Mouse (Mus musculus): ENCODE measurements at regions not wholly inside any gene's neighbourhood (a gene's known extent, or its start where the extent isn't known, plus 50 kb on each side); places are given as distances from the start of the nearest gene placed in this dataset.

- Histone ChIP-seq H3K4me1 (ENCODE audit: control insufficient read depth, low read depth, low read length) (no peaks in the 10 kb centered on the region), H3K4me2 (ENCODE audit: low read depth, low read length) (no peak overlapping the region), H3K4me3 (ENCODE audit: low read depth, low read length) (no peak overlapping the region), H3K27ac (ENCODE audit: low read length) (no peak overlapping the region), H3K9ac (ENCODE audit: low read depth, low read length) (no peak overlapping the region), H3K9me3 (replicated peaks; ENCODE audit: control insufficient read depth, low read length) (no peaks in the 10 kb centered on the region), H3K27me3 (ENCODE audit: control insufficient read depth, insufficient read depth, low read depth, low read length) (no peaks in the 10 kb centered on the region), H3K36me3 (ENCODE audit: control insufficient read depth, insufficient read depth) (no peaks in the 10 kb centered on the region)
- no peak for ATAC-seq (ENCODE audit: low read depth)
- 63% methylated on average over 8 of the region's 8 CpGs for WGBS (ENCODE audit: insufficient replicate concordance)
These were observed 586.2 kb upstream of the Fam19a5 start for GRCm38 (mm10) chr15:86957872-86958271.

GRCm38 (mm10) chr15:86962921-86963320 is 581.2 kb upstream of the Fam19a5 start:
- no peak overlapping the region for H3K9ac ChIP-seq (ENCODE audit: low read depth, low read length)
- H3K4me3 ChIP-seq (ENCODE audit: low read depth, low read length): no peak overlapping the region
- H3K4me1 ChIP-seq (ENCODE audit: control insufficient read depth, low read depth, low read length): no peaks in the 10 kb centered on the region
- ATAC-seq (ENCODE audit: low read depth): no peak
- no peak overlapping the region for H3K27ac ChIP-seq (ENCODE audit: low read length)
- no peaks in the 10 kb centered on the region for H3K27me3 ChIP-seq (ENCODE audit: control insufficient read depth, insufficient read depth, low read depth, low read length)
- H3K4me2 ChIP-seq (ENCODE audit: low read depth, low read length): no peak overlapping the region
- no peaks in the 10 kb centered on the region for H3K36me3 ChIP-seq (ENCODE audit: control insufficient read depth, insufficient read depth)
- 51% methylated on average over 2 of the region's 2 CpGs for WGBS (ENCODE audit: insufficient replicate concordance)
- no peaks in the 10 kb centered on the region for H3K9me3 ChIP-seq (replicated peaks; ENCODE audit: control insufficient read depth, low read length)

- 43% methylated on average over 3 of the region's 3 CpGs for WGBS (ENCODE audit: insufficient replicate concordance)
- ATAC-seq (ENCODE audit: low read depth): no peak
- H3K4me2 ChIP-seq (ENCODE audit: low read depth, low read length): no peak overlapping the region
These were observed 580.6 kb upstream of the Fam19a5 start for GRCm38 (mm10) chr15:86963486-86963885.

GRCm38 (mm10) chr15:86971436-86971835 is 572.7 kb upstream of the Fam19a5 start:
- H3K4me3 ChIP-seq (ENCODE audit: low read depth, low read length): no peak overlapping the region
- H3K36me3 ChIP-seq (ENCODE audit: control insufficient read depth, insufficient read depth): no peaks in the 10 kb centered on the region
- 51% methylated on average over 2 of the region's 2 CpGs for WGBS (ENCODE audit: insufficient replicate concordance)

More at GRCm38 (mm10) chr15:86963486-86963885, 580.6 kb upstream of the Fam19a5 start:
- Histone ChIP-seq H3K4me3 (ENCODE audit: low read depth, low read length) (no peak overlapping the region), H3K9ac (ENCODE audit: low read depth, low read length) (no peak overlapping the region), H3K27ac (ENCODE audit: low read length) (no peak overlapping the region), H3K36me3 (ENCODE audit: control insufficient read depth, insufficient read depth) (no peaks in the 10 kb centered on the region), H3K27me3 (ENCODE audit: control insufficient read depth, insufficient read depth, low read depth, low read length) (no peaks in the 10 kb centered on the region), H3K4me1 (ENCODE audit: control insufficient read depth, low read depth, low read length) (no peaks in the 10 kb centered on the region), H3K9me3 (replicated peaks; ENCODE audit: control insufficient read depth, low read length) (no peaks in the 10 kb centered on the region)

GRCm38 (mm10) chr15:86996196-86996595 is 547.9 kb upstream of the Fam19a5 start:
- no peak for ATAC-seq (ENCODE audit: low read depth)
- Histone ChIP-seq H3K4me1 (ENCODE audit: control insufficient read depth, low read depth, low read length) (no peaks in the 10 kb centered on the region), H3K4me3 (ENCODE audit: low read depth, low read length) (no peak overlapping the region), H3K27me3 (ENCODE audit: control insufficient read depth, insufficient read depth, low read depth, low read length) (no peaks in the 10 kb centered on the region), H3K4me2 (ENCODE audit: low read depth, low read length) (no peak overlapping the region), H3K36me3 (ENCODE audit: control insufficient read depth, insufficient read depth) (no peaks in the 10 kb centered on the region), H3K9ac (ENCODE audit: low read depth, low read length) (no peak overlapping the region), H3K9me3 (replicated peaks; ENCODE audit: control insufficient read depth, low read length) (no peaks in the 10 kb centered on the region), H3K27ac (ENCODE audit: low read length) (no peak overlapping the region)
- 75% methylated on average over 6 of the region's 6 CpGs for WGBS (ENCODE audit: insufficient replicate concordance)

More at GRCm38 (mm10) chr15:86971436-86971835, 572.7 kb upstream of the Fam19a5 start:
- Histone ChIP-seq H3K27ac (ENCODE audit: low read length) (no peak overlapping the region), H3K27me3 (ENCODE audit: control insufficient read depth, insufficient read depth, low read depth, low read length) (no peaks in the 10 kb centered on the region), H3K4me2 (ENCODE audit: low read depth, low read length) (no peak overlapping the region), H3K9ac (ENCODE audit: low read depth, low read length) (no peak overlapping the region), H3K4me1 (ENCODE audit: control insufficient read depth, low read depth, low read length) (no peaks in the 10 kb centered on the region), H3K9me3 (replicated peaks; ENCODE audit: control insufficient read depth, low read length) (no peaks in the 10 kb centered on the region)
- ATAC-seq (ENCODE audit: low read depth): no peak

GRCm38 (mm10) chr15:87018978-87019377 is 525.1 kb upstream of the Fam19a5 start:
- H3K27ac ChIP-seq (ENCODE audit: low read length): no peak overlapping the region
- ATAC-seq (ENCODE audit: low read depth): no peak
- no peak overlapping the region for H3K9ac ChIP-seq (ENCODE audit: low read depth, low read length)
- no peaks in the 10 kb centered on the region for H3K36me3 ChIP-seq (ENCODE audit: control insufficient read depth, insufficient read depth)
- H3K4me3 ChIP-seq (ENCODE audit: low read depth, low read length): no peak overlapping the region
- H3K9me3 ChIP-seq (replicated peaks; ENCODE audit: control insufficient read depth, low read length): no peaks in the 10 kb centered on the region
- WGBS (ENCODE audit: insufficient replicate concordance): 52% methylated on average over 8 of the region's 8 CpGs
- no peaks in the 10 kb centered on the region for H3K4me1 ChIP-seq (ENCODE audit: control insufficient read depth, low read depth, low read length)
- no peaks in the 10 kb centered on the region for H3K27me3 ChIP-seq (ENCODE audit: control insufficient read depth, insufficient read depth, low read depth, low read length)
- no peak overlapping the region for H3K4me2 ChIP-seq (ENCODE audit: low read depth, low read length)

- Histone ChIP-seq H3K36me3 (ENCODE audit: control insufficient read depth, insufficient read depth) (no peaks in the 10 kb centered on the region), H3K9ac (ENCODE audit: low read depth, low read length) (no peak overlapping the region), H3K27me3 (ENCODE audit: control insufficient read depth, insufficient read depth, low read depth, low read length) (no peaks in the 10 kb centered on the region), H3K4me2 (ENCODE audit: low read depth, low read length) (no peak overlapping the region), H3K4me1 (ENCODE audit: control insufficient read depth, low read depth, low read length) (no peaks in the 10 kb centered on the region), H3K9me3 (replicated peaks; ENCODE audit: control insufficient read depth, low read length) (no peaks in the 10 kb centered on the region), H3K27ac (ENCODE audit: low read length) (no peak overlapping the region), H3K4me3 (ENCODE audit: low read depth, low read length) (no peak overlapping the region)
- WGBS (ENCODE audit: insufficient replicate concordance): 69% methylated on average over 13 of the region's 13 CpGs
- no peak for ATAC-seq (ENCODE audit: low read depth)
These were observed 498.1 kb upstream of the Fam19a5 start for GRCm38 (mm10) chr15:87045971-87046370.

- H3K9me3 ChIP-seq (replicated peaks; ENCODE audit: control insufficient read depth, low read length): no peaks in the 10 kb centered on the region
- no peaks in the 10 kb centered on the region for H3K4me1 ChIP-seq (ENCODE audit: control insufficient read depth, low read depth, low read length)
- no peak for ATAC-seq (ENCODE audit: low read depth)
- H3K36me3 ChIP-seq (ENCODE audit: control insufficient read depth, insufficient read depth): no peaks in the 10 kb centered on the region
- no peak overlapping the region for H3K4me3 ChIP-seq (ENCODE audit: low read depth, low read length)
- 85% methylated on average over 12 of the region's 12 CpGs for WGBS (ENCODE audit: insufficient replicate concordance)
- no peaks in the 10 kb centered on the region for H3K27me3 ChIP-seq (ENCODE audit: control insufficient read depth, insufficient read depth, low read depth, low read length)
- H3K9ac ChIP-seq (ENCODE audit: low read depth, low read length): no peak overlapping the region
- no peak overlapping the region for H3K27ac ChIP-seq (ENCODE audit: low read length)
- no peak overlapping the region for H3K4me2 ChIP-seq (ENCODE audit: low read depth, low read length)
These were observed 489.9 kb upstream of the Fam19a5 start for GRCm38 (mm10) chr15:87054186-87054585.

GRCm38 (mm10) chr15:87064890-87065289 is 479.2 kb upstream of the Fam19a5 start:
- no peaks in the 10 kb centered on the region for H3K36me3 ChIP-seq (ENCODE audit: control insufficient read depth, insufficient read depth)
- H3K9me3 ChIP-seq (replicated peaks; ENCODE audit: control insufficient read depth, low read length): no peaks in the 10 kb centered on the region
- no peak overlapping the region for H3K4me2 ChIP-seq (ENCODE audit: low read depth, low read length)
- H3K27ac ChIP-seq (ENCODE audit: low read length): no peak overlapping the region
- H3K4me3 ChIP-seq (ENCODE audit: low read depth, low read length): no peak overlapping the region
- no peaks in the 10 kb centered on the region for H3K4me1 ChIP-seq (ENCODE audit: control insufficient read depth, low read depth, low read length)
- no peak for ATAC-seq (ENCODE audit: low read depth)
- 54% methylated on average over 5 of the region's 5 CpGs for WGBS (ENCODE audit: insufficient replicate concordance)
- no peak overlapping the region for H3K9ac ChIP-seq (ENCODE audit: low read depth, low read length)
- no peaks in the 10 kb centered on the region for H3K27me3 ChIP-seq (ENCODE audit: control insufficient read depth, insufficient read depth, low read depth, low read length)

All from liver, embryonic 16.5 days (tissue).